Mouse (Mus musculus): ENCODE measurements around the gene Gpatch1. TPM values are rescaled to one million over a fixed set of nuclear protein-coding genes. Genes with fewer than 3 reads are reported as not detected.
A peak's percentile ranks its signal among the peaks of the same experiment; 100 is the strongest.

Gpatch1 gene
- polyA plus RNA-seq (2015; fragmentation: Nextera tagmentation; extraction: Ambion mirVana): 18.8 and 19.3 TPM in 2 replicates

- WGBS: 1% methylated on average over 39 of the region's 39 CpGs
- H3K27me3 ChIP-seq (replicated peaks): no peaks in the 10 kb centered on the region
- H3K4me2 ChIP-seq: peak within 1 kb of the TSS; percentile 67
- peaks cover 17% of the 10 kb centered on the region for H3K4me1 ChIP-seq
- ATAC-seq (ENCODE audit: low FRiP score): peak; percentile 87
- peak within 1 kb of the TSS; percentile 70 for H3K4me3 ChIP-seq (replicated peaks)
- peak within 1 kb of the TSS; percentile 86 for H3K9ac ChIP-seq (replicated peaks)
- H3K27ac ChIP-seq (replicated peaks): peak within 1 kb of the TSS; percentile 81
- no peaks in the 10 kb centered on the region for H3K9me3 ChIP-seq (replicated peaks)
- no peaks in the 10 kb centered on the region for H3K36me3 ChIP-seq
Measured at GRCm38 (mm10) chr7:35317729-35318609, at the start of gene Gpatch1. Gpatch1 (minus strand) TSS chr7:35318440.

GRCm38 (mm10) chr7:35365161-35365910 is 47.1 kb upstream of the Gpatch1 start:
- H3K4me2 ChIP-seq: no peak overlapping the region
- no peaks in the 10 kb centered on the region for H3K4me1 ChIP-seq
- H3K27me3 ChIP-seq (replicated peaks): no peaks in the 10 kb centered on the region
- no peak overlapping the region for H3K27ac ChIP-seq (replicated peaks)
- H3K4me3 ChIP-seq (replicated peaks): no peak overlapping the region
- no peak overlapping the region for H3K9ac ChIP-seq (replicated peaks)
- WGBS: 77% methylated on average over 12 of the region's 12 CpGs
- ATAC-seq (ENCODE audit: low FRiP score): no peak
- H3K36me3 ChIP-seq: no peaks in the 10 kb centered on the region
- H3K9me3 ChIP-seq (replicated peaks): no peaks in the 10 kb centered on the region

- no peak overlapping the region for H3K27ac ChIP-seq (replicated peaks)
- no peaks in the 10 kb centered on the region for H3K27me3 ChIP-seq (replicated peaks)
- no peak overlapping the region for H3K4me2 ChIP-seq
- H3K36me3 ChIP-seq: no peaks in the 10 kb centered on the region
- H3K9ac ChIP-seq (replicated peaks): no peak overlapping the region
- no peak for ATAC-seq (ENCODE audit: low FRiP score)
- H3K4me3 ChIP-seq (replicated peaks): no peak overlapping the region
- no peaks in the 10 kb centered on the region for H3K9me3 ChIP-seq (replicated peaks)
- WGBS: 86% methylated on average over 5 of the region's 5 CpGs
- H3K4me1 ChIP-seq: no peaks in the 10 kb centered on the region
Measured at GRCm38 (mm10) chr7:35362868-35363267, 44.6 kb upstream of the Gpatch1 start.

- Histone ChIP-seq H3K27ac (replicated peaks) (no peak overlapping the region), H3K27me3 (replicated peaks) (no peaks in the 10 kb centered on the region), H3K36me3 (no peaks in the 10 kb centered on the region), H3K4me3 (replicated peaks) (no peak overlapping the region), H3K4me2 (no peak overlapping the region), H3K9ac (replicated peaks) (no peak overlapping the region), H3K4me1 (no peaks in the 10 kb centered on the region), H3K9me3 (replicated peaks) (no peaks in the 10 kb centered on the region)
- no peak for ATAC-seq (ENCODE audit: low FRiP score)
- 81% methylated on average over 5 of the region's 5 CpGs for WGBS
Measured at GRCm38 (mm10) chr7:35362253-35362652, 44.0 kb upstream of the Gpatch1 start.

GRCm38 (mm10) chr7:35357621-35358020 is 39.4 kb upstream of the Gpatch1 start:
- Histone ChIP-seq H3K4me2 (no peak overlapping the region), H3K27ac (replicated peaks) (no peak overlapping the region), H3K27me3 (replicated peaks) (no peaks in the 10 kb centered on the region), H3K4me3 (replicated peaks) (no peak overlapping the region), H3K36me3 (no peaks in the 10 kb centered on the region), H3K9ac (replicated peaks) (no peak overlapping the region), H3K4me1 (no peaks in the 10 kb centered on the region), H3K9me3 (replicated peaks) (no peaks in the 10 kb centered on the region)
- 86% methylated on average over 12 of the region's 12 CpGs for WGBS
- ATAC-seq (ENCODE audit: low FRiP score): no peak

- H3K27ac ChIP-seq (replicated peaks): no peak overlapping the region
- H3K9ac ChIP-seq (replicated peaks): no peak overlapping the region
- no peak overlapping the region for H3K4me2 ChIP-seq
- no peaks in the 10 kb centered on the region for H3K4me1 ChIP-seq
- H3K27me3 ChIP-seq (replicated peaks): no peaks in the 10 kb centered on the region
- 87% methylated on average over 5 of the region's 5 CpGs for WGBS
- ATAC-seq (ENCODE audit: low FRiP score): no peak
- H3K36me3 ChIP-seq: no peaks in the 10 kb centered on the region
- H3K9me3 ChIP-seq (replicated peaks): no peaks in the 10 kb centered on the region
- H3K4me3 ChIP-seq (replicated peaks): no peak overlapping the region
Measured at GRCm38 (mm10) chr7:35355303-35355872, 37.1 kb upstream of the Gpatch1 start.

- Histone ChIP-seq H3K9me3 (replicated peaks) (no peaks in the 10 kb centered on the region), H3K4me2 (no peak overlapping the region), H3K27ac (replicated peaks) (no peak overlapping the region), H3K27me3 (replicated peaks) (no peaks in the 10 kb centered on the region), H3K4me1 (no peaks in the 10 kb centered on the region), H3K36me3 (no peaks in the 10 kb centered on the region), H3K9ac (replicated peaks) (no peak overlapping the region), H3K4me3 (replicated peaks) (no peak overlapping the region)
- WGBS: 94% methylated on average over 15 of the region's 15 CpGs
- ATAC-seq (ENCODE audit: low FRiP score): no peak
Measured at GRCm38 (mm10) chr7:35353306-35353705, 35.1 kb upstream of the Gpatch1 start.

- no peak overlapping the region for H3K4me2 ChIP-seq
- H3K4me1 ChIP-seq: no peaks in the 10 kb centered on the region
- H3K9ac ChIP-seq (replicated peaks): no peak overlapping the region
- no peak overlapping the region for H3K4me3 ChIP-seq (replicated peaks)
- no peaks in the 10 kb centered on the region for H3K9me3 ChIP-seq (replicated peaks)
- H3K27ac ChIP-seq (replicated peaks): no peak overlapping the region
- WGBS: 95% methylated on average over 3 of the region's 3 CpGs
- no peaks in the 10 kb centered on the region for H3K36me3 ChIP-seq
- H3K27me3 ChIP-seq (replicated peaks): no peaks in the 10 kb centered on the region
- ATAC-seq (ENCODE audit: low FRiP score): no peak
Measured at GRCm38 (mm10) chr7:35351155-35351554, 32.9 kb upstream of the Gpatch1 start.

GRCm38 (mm10) chr7:35349886-35350684 is 31.8 kb upstream of the Gpatch1 start:
- Histone ChIP-seq H3K27me3 (replicated peaks) (no peaks in the 10 kb centered on the region), H3K4me1 (no peaks in the 10 kb centered on the region), H3K4me2 (no peak overlapping the region), H3K9me3 (replicated peaks) (no peaks in the 10 kb centered on the region), H3K9ac (replicated peaks) (no peak overlapping the region), H3K36me3 (no peaks in the 10 kb centered on the region), H3K27ac (replicated peaks) (no peak overlapping the region), H3K4me3 (replicated peaks) (no peak overlapping the region)
- WGBS: 93% methylated on average over 8 of the region's 8 CpGs
- no peak for ATAC-seq (ENCODE audit: low FRiP score)

GRCm38 (mm10) chr7:35349022-35349421 is 30.8 kb upstream of the Gpatch1 start:
- H3K27ac ChIP-seq (replicated peaks): no peak overlapping the region
- 90% methylated on average over 4 of the region's 4 CpGs for WGBS
- H3K9ac ChIP-seq (replicated peaks): no peak overlapping the region
- ATAC-seq (ENCODE audit: low FRiP score): no peak
- H3K4me3 ChIP-seq (replicated peaks): no peak overlapping the region
- H3K36me3 ChIP-seq: no peaks in the 10 kb centered on the region
- H3K9me3 ChIP-seq (replicated peaks): no peaks in the 10 kb centered on the region
- H3K4me1 ChIP-seq: no peaks in the 10 kb centered on the region
- no peak overlapping the region for H3K4me2 ChIP-seq
- H3K27me3 ChIP-seq (replicated peaks): no peaks in the 10 kb centered on the region
